Mouse (Mus musculus): ENCODE data around the gene Noc4l. TPM values are rescaled to one million over a fixed set of nuclear protein-coding genes. Genes with fewer than 3 reads are reported as not detected.

The Noc4l gene
- polyA plus RNA-seq, 2 experiments from 2014 or later = 32.5 to 62.9 TPM

- ATAC-seq = no peak
Measured at GRCm38 (mm10) chr5:110608941-110609340, 44.3 kb downstream of the Noc4l start.

- no peak for ATAC-seq
Measured at GRCm38 (mm10) chr5:110608336-110608735, 44.9 kb downstream of the Noc4l start.

- no peak for ATAC-seq
Measured at GRCm38 (mm10) chr5:110607767-110608166, 45.5 kb downstream of the Noc4l start.

GRCm38 (mm10) chr5:110605531-110606221 is 47.5 kb downstream of the Noc4l start:
- no peak for ATAC-seq

GRCm38 (mm10) chr5:110604311-110604710 is 48.9 kb downstream of the Noc4l start:
- no peak for ATAC-seq

GRCm38 (mm10) chr5:110603016-110603685 is 50.1 kb downstream of the Noc4l start:
- ATAC-seq = no peak

Other genes with a start within 250 kb of the Noc4l start
- gene Fbrsl1, start 204.9 kb downstream of the Noc4l start, polyA plus RNA-seq (2017; shearing (Covaris generic)) = 1 to 10 TPM; 4.2 to 7.2 TPM
- gene Galnt9, start 109.1 kb downstream of the Noc4l start, polyA plus RNA-seq (2017; shearing (Covaris generic)) = 1 to 10 TPM; 4.0 to 7.2 TPM
- gene Ddx51, start within 50 bp of the Noc4l start, polyA plus RNA-seq (2017; shearing (Covaris generic)) = 1 to 10 TPM; 4.3 to 6.3 TPM
- 10 to 100 TPM; 64.5 to 99.0 TPM for gene Ep400, start 117.3 kb upstream of the Noc4l start, polyA plus RNA-seq (2017; shearing (Covaris generic))
- 10 to 100 TPM; 20.6 to 24.6 TPM for gene Pus1, start 127.2 kb upstream of the Noc4l start, polyA plus RNA-seq (2017; shearing (Covaris generic))
- 10 to 100 TPM; 10.4 to 15.7 TPM for gene Ulk1, start 156.7 kb upstream of the Noc4l start, polyA plus RNA-seq (2017; shearing (Covaris generic))
- 10 to 100 TPM; 42.4 to 43.5 TPM for gene Hscb, start 186.4 kb upstream of the Noc4l start, polyA plus RNA-seq (2017; shearing (Covaris generic))
- 1 to 10 TPM; 4.1 to 4.4 TPM for gene Chek2, start 186.6 kb upstream of the Noc4l start, polyA plus RNA-seq (2017; shearing (Covaris generic))
- gene Ttc28, start 226.4 kb upstream of the Noc4l start, polyA plus RNA-seq (2017; shearing (Covaris generic)) = 1 to 10 TPM; 4.1 to 4.4 TPM